Mouse (Mus musculus): Measurements from ENCODE around the gene Ppm1e. TPM values are rescaled to one million over a fixed set of nuclear protein-coding genes. Genes with fewer than 3 reads are reported as not detected.

The Ppm1e gene
- polyA plus RNA-seq, 1 experiment from 2014 or later: 3.8 TPM

GRCm38 (mm10) chr11:87320007-87320406 is 38.8 kb downstream of the Ppm1e start:
- no peak for ATAC-seq (replicated peaks; ENCODE audit: low FRiP score, low TSS enrichment, low read depth)
- H3K9me3 ChIP-seq (ENCODE audit: control insufficient read depth, low read length): no peaks in the 10 kb centered on the region
- WGBS: 55% methylated on average over 5 of the region's 5 CpGs

GRCm38 (mm10) chr11:87318956-87319708 is 39.7 kb downstream of the Ppm1e start:
- no peak overlapping the region for H3K27ac ChIP-seq (ENCODE audit: low read depth)
- no peak overlapping the region for H3K4me2 ChIP-seq (ENCODE audit: low read length)
- H3K4me1 ChIP-seq (replicated peaks; ENCODE audit: control insufficient read depth, insufficient read depth, low read length): no peaks in the 10 kb centered on the region
- no peaks in the 10 kb centered on the region for H3K9me3 ChIP-seq (ENCODE audit: control insufficient read depth, low read length)
- H3K27me3 ChIP-seq (replicated peaks; ENCODE audit: control insufficient read depth, insufficient read depth, low read length): no peaks in the 10 kb centered on the region
- H3K36me3 ChIP-seq (ENCODE audit: control insufficient read depth, insufficient read depth, low read length): no peaks in the 10 kb centered on the region
- no peak overlapping the region for H3K4me3 ChIP-seq (ENCODE audit: low read depth, low read length)
- 88% methylated on average over 9 of the region's 9 CpGs for WGBS
- DNase-seq (ENCODE audit: low spot score) (no peak), ATAC-seq (replicated peaks; ENCODE audit: low FRiP score, low TSS enrichment, low read depth) (no peak)
- H3K9ac ChIP-seq (ENCODE audit: low read length): no peak overlapping the region

More at GRCm38 (mm10) chr11:87320007-87320406, 38.8 kb downstream of the Ppm1e start:
- no peaks in the 10 kb centered on the region for H3K36me3 ChIP-seq (ENCODE audit: control insufficient read depth, insufficient read depth, low read length)
- DNase-seq (ENCODE audit: low spot score): no peak
- no peaks in the 10 kb centered on the region for H3K4me1 ChIP-seq (replicated peaks; ENCODE audit: control insufficient read depth, insufficient read depth, low read length)
- H3K4me2 ChIP-seq (ENCODE audit: low read length): no peak overlapping the region
- H3K9ac ChIP-seq (ENCODE audit: low read length): no peak overlapping the region
- H3K27me3 ChIP-seq (replicated peaks; ENCODE audit: control insufficient read depth, insufficient read depth, low read length): no peaks in the 10 kb centered on the region
- H3K4me3 ChIP-seq (ENCODE audit: low read depth, low read length): no peak overlapping the region
- H3K27ac ChIP-seq (ENCODE audit: low read depth): no peak overlapping the region

GRCm38 (mm10) chr11:87313533-87313932 is 45.3 kb downstream of the Ppm1e start:
- Histone ChIP-seq H3K4me3 (ENCODE audit: low read depth, low read length) (no peak overlapping the region), H3K9ac (ENCODE audit: low read length) (no peak overlapping the region), H3K4me1 (replicated peaks; ENCODE audit: control insufficient read depth, insufficient read depth, low read length) (no peaks in the 10 kb centered on the region), H3K9me3 (ENCODE audit: control insufficient read depth, low read length) (no peaks in the 10 kb centered on the region), H3K27ac (ENCODE audit: low read depth) (no peak overlapping the region), H3K4me2 (ENCODE audit: low read length) (no peak overlapping the region), H3K27me3 (replicated peaks; ENCODE audit: control insufficient read depth, insufficient read depth, low read length) (no peaks in the 10 kb centered on the region), H3K36me3 (ENCODE audit: control insufficient read depth, insufficient read depth, low read length) (no peaks in the 10 kb centered on the region)
- DNase-seq (ENCODE audit: low spot score): no peak
- ATAC-seq (replicated peaks; ENCODE audit: low FRiP score, low TSS enrichment, low read depth): no peak
- 45% methylated on average over 3 of the region's 3 CpGs for WGBS

- ATAC-seq (replicated peaks; ENCODE audit: low FRiP score, low TSS enrichment, low read depth) (no peak), DNase-seq (ENCODE audit: low spot score) (no peak)
- no peak overlapping the region for H3K4me3 ChIP-seq (ENCODE audit: low read depth, low read length)
- no peaks in the 10 kb centered on the region for H3K27me3 ChIP-seq (replicated peaks; ENCODE audit: control insufficient read depth, insufficient read depth, low read length)
- H3K4me2 ChIP-seq (ENCODE audit: low read length): no peak overlapping the region
- H3K4me1 ChIP-seq (replicated peaks; ENCODE audit: control insufficient read depth, insufficient read depth, low read length): no peaks in the 10 kb centered on the region
- H3K36me3 ChIP-seq (ENCODE audit: control insufficient read depth, insufficient read depth, low read length): no peaks in the 10 kb centered on the region
- H3K9me3 ChIP-seq (ENCODE audit: control insufficient read depth, low read length): no peaks in the 10 kb centered on the region
- WGBS: 80% methylated on average over 2 of the region's 2 CpGs
- H3K9ac ChIP-seq (ENCODE audit: low read length): no peak overlapping the region
- no peak overlapping the region for H3K27ac ChIP-seq (ENCODE audit: low read depth)
Measured at GRCm38 (mm10) chr11:87310309-87310708, 48.5 kb downstream of the Ppm1e start.

GRCm38 (mm10) chr11:87309329-87310074 is 49.3 kb downstream of the Ppm1e start:
- H3K9ac ChIP-seq (ENCODE audit: low read length): no peak overlapping the region
- no peak overlapping the region for H3K27ac ChIP-seq (ENCODE audit: low read depth)
- WGBS: 73% methylated on average over 8 of the region's 8 CpGs
- no peaks in the 10 kb centered on the region for H3K9me3 ChIP-seq (ENCODE audit: control insufficient read depth, low read length)
- no peak overlapping the region for H3K4me3 ChIP-seq (ENCODE audit: low read depth, low read length)
- no peak for DNase-seq (ENCODE audit: low spot score)
- H3K4me2 ChIP-seq (ENCODE audit: low read length): no peak overlapping the region
- H3K36me3 ChIP-seq (ENCODE audit: control insufficient read depth, insufficient read depth, low read length): no peaks in the 10 kb centered on the region
- no peaks in the 10 kb centered on the region for H3K27me3 ChIP-seq (replicated peaks; ENCODE audit: control insufficient read depth, insufficient read depth, low read length)
- no peak for ATAC-seq (replicated peaks; ENCODE audit: low FRiP score, low TSS enrichment, low read depth)
- no peaks in the 10 kb centered on the region for H3K4me1 ChIP-seq (replicated peaks; ENCODE audit: control insufficient read depth, insufficient read depth, low read length)

GRCm38 (mm10) chr11:87299066-87299465 is 59.8 kb downstream of the Ppm1e start:
- Histone ChIP-seq H3K36me3 (ENCODE audit: control insufficient read depth, insufficient read depth, low read length) (no peaks in the 10 kb centered on the region), H3K27ac (ENCODE audit: low read depth) (no peak overlapping the region), H3K4me3 (ENCODE audit: low read depth, low read length) (no peak overlapping the region), H3K9me3 (ENCODE audit: control insufficient read depth, low read length) (no peaks in the 10 kb centered on the region), H3K4me1 (replicated peaks; ENCODE audit: control insufficient read depth, insufficient read depth, low read length) (no peaks in the 10 kb centered on the region; the same call in 1 of the 2 replicates), H3K27me3 (replicated peaks; ENCODE audit: control insufficient read depth, insufficient read depth, low read length) (no peaks in the 10 kb centered on the region), H3K9ac (ENCODE audit: low read length) (no peak overlapping the region), H3K4me2 (ENCODE audit: low read length) (no peak overlapping the region)
- ATAC-seq (replicated peaks; ENCODE audit: low FRiP score, low TSS enrichment, low read depth) (no peak), DNase-seq (ENCODE audit: low spot score) (no peak)
- 52% methylated on average over 5 of the region's 5 CpGs for WGBS

GRCm38 (mm10) chr11:87296467-87296866 is 62.4 kb downstream of the Ppm1e start:
- Histone ChIP-seq H3K27ac (ENCODE audit: low read depth) (no peak overlapping the region), H3K9me3 (ENCODE audit: control insufficient read depth, low read length) (no peaks in the 10 kb centered on the region), H3K36me3 (ENCODE audit: control insufficient read depth, insufficient read depth, low read length) (no peaks in the 10 kb centered on the region), H3K9ac (ENCODE audit: low read length) (no peak overlapping the region), H3K4me1 (replicated peaks; ENCODE audit: control insufficient read depth, insufficient read depth, low read length) (no peaks in the 10 kb centered on the region; the same call in 1 of the 2 replicates), H3K4me2 (ENCODE audit: low read length) (no peak overlapping the region), H3K4me3 (ENCODE audit: low read depth, low read length) (no peak overlapping the region), H3K27me3 (replicated peaks; ENCODE audit: control insufficient read depth, insufficient read depth, low read length) (no peaks in the 10 kb centered on the region)
- ATAC-seq (replicated peaks; ENCODE audit: low FRiP score, low TSS enrichment, low read depth): no peak
- WGBS: 89% methylated on average over 6 of the region's 6 CpGs
- DNase-seq (ENCODE audit: low spot score): no peak

- no peak overlapping the region for H3K4me3 ChIP-seq (ENCODE audit: low read depth, low read length)
- H3K4me2 ChIP-seq (ENCODE audit: low read length): no peak overlapping the region
- no peaks in the 10 kb centered on the region for H3K27me3 ChIP-seq (replicated peaks; ENCODE audit: control insufficient read depth, insufficient read depth, low read length)
- ATAC-seq (replicated peaks; ENCODE audit: low FRiP score, low TSS enrichment, low read depth) (no peak), DNase-seq (ENCODE audit: low spot score) (no peak)
- no peaks in the 10 kb centered on the region for H3K9me3 ChIP-seq (ENCODE audit: control insufficient read depth, low read length)
- no peaks in the 10 kb centered on the region for H3K36me3 ChIP-seq (ENCODE audit: control insufficient read depth, insufficient read depth, low read length)
- 89% methylated on average over 2 of the region's 2 CpGs for WGBS
- no peak overlapping the region for H3K27ac ChIP-seq (ENCODE audit: low read depth)
- no peaks in the 10 kb centered on the region; the same call in 1 of the 2 replicates for H3K4me1 ChIP-seq (replicated peaks; ENCODE audit: control insufficient read depth, insufficient read depth, low read length)
- H3K9ac ChIP-seq (ENCODE audit: low read length): no peak overlapping the region
Measured at GRCm38 (mm10) chr11:87295636-87296035, 63.2 kb downstream of the Ppm1e start.

Data from intestine, embryonic 14.5 days (tissue).